In genomic region chr14:7749764-7750089, GRCm38 (mm10) we compare ENCODE assay signal across 9 mouse cellular contexts. TPM values are rescaled to one million over a fixed set of nuclear protein-coding genes. Genes with fewer than 3 reads are reported as not detected.
DNase-seq lines count a peak whose midpoint lies in the region; ATAC-seq and TF ChIP-seq lines count a peak whose summit lies in the region.
"Had no signal": no experiment of that assay in that cellular context is flagged by ENCODE, and none has a peak within 500 bp of the region (broad histone marks: within the 10 kb centered on the region; RNA-seq: fewer than 3 reads in every experiment).

No protein-coding gene starts in this region.

- H3K4me1 ChIP-seq in kidney, embryonic 14.5 days (ENCODE audit: control insufficient read depth, insufficient read depth, low read length): no peaks in the 10 kb centered on the region
- H3K4me1 ChIP-seq in kidney, adult 2 months (ENCODE audit: control insufficient read depth, insufficient read depth, low read length): no peaks in the 10 kb centered on the region
- no peaks in the 10 kb centered on the region for H3K4me1 ChIP-seq in forebrain, embryonic 14.5 days (ENCODE audit: control insufficient read depth, insufficient read depth, low read length)

- DNase-seq in kidney, adult 2 months: no peak
- peak; percentile 74 for DNase-seq in ZHBTc4 (ENCODE audit: low read depth, low spot score)
- peak; percentile 81 for DNase-seq in forebrain, embryonic 14.5 days (ENCODE audit: low spot score)
- peak; percentile 76 for DNase-seq in mesoderm, embryonic 11.5 days (ENCODE audit: low read depth, low spot score)
- no peak for DNase-seq in cerebellum, adult 11-12 months
- no peak for DNase-seq in spleen, postnatal 4 days (ENCODE audit: low spot score in 2 of 2)
- no peak for DNase-seq in kidney, adult 18-20 months

- 8% methylated on average over 4 of the region's 4 CpGs for WGBS in kidney, embryonic 14.5 days
- 33% methylated on average over 4 of the region's 4 CpGs for WGBS in kidney, adult 2 months
- 11% methylated on average over 4 of the region's 4 CpGs for WGBS in forebrain, embryonic 14.5 days

- H3K9me3 ChIP-seq in kidney, embryonic 14.5 days (ENCODE audit: control insufficient read depth, low read length): no peaks in the 10 kb centered on the region
- H3K9me3 ChIP-seq in forebrain, embryonic 14.5 days (replicated peaks; ENCODE audit: control insufficient read depth, low read length): no peaks in the 10 kb centered on the region

- no peaks in the 10 kb centered on the region for H3K27me3 ChIP-seq in kidney, embryonic 14.5 days (ENCODE audit: control insufficient read depth, insufficient read depth, low read length)
- no peaks in the 10 kb centered on the region for H3K27me3 ChIP-seq in kidney, adult 2 months (replicated peaks; ENCODE audit: control insufficient read depth, insufficient read depth, low read length)
- no peaks in the 10 kb centered on the region for H3K27me3 ChIP-seq in forebrain, embryonic 14.5 days (replicated peaks; ENCODE audit: control insufficient read depth, insufficient read depth, low read length)

- H3K9ac ChIP-seq in kidney, embryonic 14.5 days (ENCODE audit: low read depth, low read length): no peak overlapping the region
- peak overlapping the region; percentile 40 for H3K9ac ChIP-seq in forebrain, embryonic 14.5 days (ENCODE audit: low read length)

- H3K4me2 ChIP-seq in kidney, embryonic 14.5 days (replicated peaks; ENCODE audit: low read depth, low read length): peak overlapping the region; percentile 26; the same call in 1 of the 2 replicates
- peak overlapping the region; percentile 41 for H3K4me2 ChIP-seq in forebrain, embryonic 14.5 days (ENCODE audit: low read length)

- H3K36me3 ChIP-seq in kidney, embryonic 14.5 days (ENCODE audit: control insufficient read depth, insufficient read depth, low read length): no peaks in the 10 kb centered on the region
- no peaks in the 10 kb centered on the region for H3K36me3 ChIP-seq in kidney, adult 2 months (ENCODE audit: control insufficient read depth, insufficient read depth, low read length)
- H3K36me3 ChIP-seq in forebrain, embryonic 14.5 days (ENCODE audit: control insufficient read depth, insufficient read depth, low read length): no peaks in the 10 kb centered on the region

- TF ChIP-seq POLR2A in kidney, adult 2 months (IDR thresholded peaks at IDR 0.05; ENCODE audit: low read depth, low read length): no peak

- no peak for TF ChIP-seq CTCF in kidney, adult 2 months (conservative IDR thresholded peaks at IDR 0.05; ENCODE audit: insufficient read depth, insufficient read length, low read depth, low read length)

- no peak overlapping the region for H3K27ac ChIP-seq in kidney, embryonic 14.5 days (ENCODE audit: low read depth, low read length)
- no peak overlapping the region for H3K27ac ChIP-seq in kidney, adult 2 months (ENCODE audit: insufficient read depth, low read depth, low read length)
- H3K27ac ChIP-seq in forebrain, embryonic 14.5 days (ENCODE audit: low read depth, low read length): peak overlapping the region; percentile 57; the same call in 1 of the 2 replicates

- ATAC-seq in kidney, embryonic 14.5 days (ENCODE audit: low FRiP score, low TSS enrichment): peak; percentile 84
- ATAC-seq in forebrain, embryonic 14.5 days: peak; percentile 90

- H3K4me3 ChIP-seq in kidney, embryonic 14.5 days (ENCODE audit: low read length): no peak overlapping the region; the same call in 1 of the 2 replicates
- H3K4me3 ChIP-seq in kidney, adult 2 months (ENCODE audit: insufficient read depth, low read depth, low read length): no peak overlapping the region
- H3K4me3 ChIP-seq in forebrain, embryonic 14.5 days (ENCODE audit: low read depth, low read length): peak overlapping the region; percentile 21
- H3K4me3 ChIP-seq: erythroblast, embryonic 14.5 days had no signal

RNA-seq across cellular contexts. Expression of gene Gm26661, which starts 41.7 kb away (rescaled TPM):
- not detected in 2 replicates for polyA plus RNA-seq in kidney, embryonic 14.5 days (2014; fragmentation: Nextera tagmentation; extraction: Ambion mirVana)
- polyA plus RNA-seq in kidney, adult 2 months (2012; rRNA removed): not detected in 2 replicates
- not detected in 2 replicates for polyA plus RNA-seq in forebrain, embryonic 14.5 days (2014; fragmentation: Nextera tagmentation; extraction: Ambion mirVana)
- polyA plus RNA-seq: erythroblast, embryonic 14.5 days had no signal

Comparison
In these comparisons a context has a peak if more than half of its experiments do, and no peak if none do; other contexts are left out.
1. DNase-seq: peak in ZHBTc4 (single experiment), forebrain, embryonic 14.5 days (single experiment) and mesoderm, embryonic 11.5 days (single experiment); none in kidney, adult 2 months (single experiment), cerebellum, adult 11-12 months (single experiment), spleen, postnatal 4 days (0 of 2) and kidney, adult 18-20 months (single experiment).